Mouse (Mus musculus): ENCODE results near the gene Acad11. TPM values are rescaled to one million over a fixed set of nuclear protein-coding genes. Genes with fewer than 3 reads are reported as not detected.

Gene Acad11
- polyA plus RNA-seq (2014; fragmentation: Nextera tagmentation; extraction: Ambion mirVana): 10.3 and 11.6 TPM in 2 replicates

- peak within 1 kb of the TSS; percentile 88 for H3K4me2 ChIP-seq (ENCODE audit: low read depth, severe bottlenecking)
- peaks cover 7% of the 10 kb centered on the region; the same call in 1 of the 2 replicates for H3K4me1 ChIP-seq (ENCODE audit: control insufficient read depth, insufficient read depth, low read length)
- peaks cover 3% of the 10 kb centered on the region; the same call in 1 of the 2 replicates for H3K36me3 ChIP-seq (ENCODE audit: control insufficient read depth, insufficient read depth, low read length)
- peak within 1 kb of the TSS; percentile 96 for H3K4me3 ChIP-seq (ENCODE audit: low read depth, low read length)
- ATAC-seq (ENCODE audit: insufficient number of reproducible peaks, low FRiP score, low TSS enrichment, low read depth) (peak; percentile 95), DNase-seq (ENCODE audit: low spot score) (peak; percentile 89)
- H3K27me3 ChIP-seq (ENCODE audit: control insufficient read depth, insufficient read depth, low read length): no peaks in the 10 kb centered on the region
- no peaks in the 10 kb centered on the region for H3K9me3 ChIP-seq (ENCODE audit: control insufficient read depth, low read length)
- no peak within 1 kb of the TSS; the same call in 1 of the 2 replicates for H3K27ac ChIP-seq (replicated peaks; ENCODE audit: low read depth, low read length)
- peak within 1 kb of the TSS; percentile 59 for H3K9ac ChIP-seq (ENCODE audit: low read length)
- WGBS: 0% methylated on average over 29 of the region's 30 CpGs
These were observed at the start of gene Acad11 for GRCm38 (mm10) chr9:104063244-104063961. TSS of gene Acad11 (plus strand) at chr9:104063377.

DNA sequence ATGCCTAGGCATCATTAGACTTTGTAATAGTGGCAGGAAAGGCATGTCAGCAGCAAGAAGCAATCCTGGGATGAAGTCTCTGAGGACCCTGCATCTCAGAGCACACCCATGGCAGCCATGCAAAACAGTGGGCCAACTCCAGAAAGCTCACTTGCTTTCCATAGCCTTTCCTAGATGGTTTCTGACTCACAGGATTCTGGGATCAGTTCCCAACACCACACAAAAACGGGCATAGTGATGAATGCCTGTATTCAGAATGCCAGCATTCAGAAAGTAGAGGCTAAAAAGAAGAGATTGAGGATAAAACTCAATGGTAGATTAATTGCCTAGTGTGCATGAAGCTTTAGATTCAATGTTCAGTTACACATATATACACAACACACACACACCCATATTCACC is 48.7 kb upstream of the Acad11 start:
- H3K27ac ChIP-seq (replicated peaks; ENCODE audit: low read depth, low read length): no peak overlapping the region
- no peak overlapping the region for H3K9ac ChIP-seq (ENCODE audit: low read length)
- H3K9me3 ChIP-seq (ENCODE audit: control insufficient read depth, low read length): no peaks in the 10 kb centered on the region
- no peak overlapping the region for H3K4me3 ChIP-seq (ENCODE audit: low read depth, low read length)
- ATAC-seq (ENCODE audit: insufficient number of reproducible peaks, low FRiP score, low TSS enrichment, low read depth) (no peak), DNase-seq (ENCODE audit: low spot score) (no peak)
- H3K4me1 ChIP-seq (ENCODE audit: control insufficient read depth, insufficient read depth, low read length): no peaks in the 10 kb centered on the region
- WGBS: 69% methylated on average over 1 of the region's 1 CpGs
- H3K27me3 ChIP-seq (ENCODE audit: control insufficient read depth, insufficient read depth, low read length): no peaks in the 10 kb centered on the region
- H3K4me2 ChIP-seq (ENCODE audit: low read depth, severe bottlenecking): no peak overlapping the region
- H3K36me3 ChIP-seq (ENCODE audit: control insufficient read depth, insufficient read depth, low read length): no peaks in the 10 kb centered on the region

- Histone ChIP-seq H3K4me3 (ENCODE audit: low read depth, low read length) (no peak overlapping the region), H3K9ac (ENCODE audit: low read length) (no peak overlapping the region), H3K27me3 (ENCODE audit: control insufficient read depth, insufficient read depth, low read length) (no peaks in the 10 kb centered on the region), H3K27ac (replicated peaks; ENCODE audit: low read depth, low read length) (no peak overlapping the region), H3K4me2 (ENCODE audit: low read depth, severe bottlenecking) (no peak overlapping the region), H3K4me1 (ENCODE audit: control insufficient read depth, insufficient read depth, low read length) (no peaks in the 10 kb centered on the region), H3K9me3 (ENCODE audit: control insufficient read depth, low read length) (no peaks in the 10 kb centered on the region), H3K36me3 (ENCODE audit: control insufficient read depth, insufficient read depth, low read length) (no peaks in the 10 kb centered on the region)
- DNase-seq (ENCODE audit: low spot score) (no peak), ATAC-seq (ENCODE audit: insufficient number of reproducible peaks, low FRiP score, low TSS enrichment, low read depth) (no peak)
- WGBS: 93% methylated on average over 10 of the region's 10 CpGs
These were observed 42.2 kb upstream of the Acad11 start for GRCm38 (mm10) chr9:104021026-104021425.

GRCm38 (mm10) chr9:104027186-104027585 is 36.0 kb upstream of the Acad11 start:
- Histone ChIP-seq H3K4me1 (ENCODE audit: control insufficient read depth, insufficient read depth, low read length) (no peaks in the 10 kb centered on the region), H3K4me2 (ENCODE audit: low read depth, severe bottlenecking) (no peak overlapping the region), H3K27me3 (ENCODE audit: control insufficient read depth, insufficient read depth, low read length) (no peaks in the 10 kb centered on the region), H3K27ac (replicated peaks; ENCODE audit: low read depth, low read length) (no peak overlapping the region), H3K4me3 (ENCODE audit: low read depth, low read length) (no peak overlapping the region), H3K36me3 (ENCODE audit: control insufficient read depth, insufficient read depth, low read length) (peaks cover 5% of the 10 kb centered on the region; the same call in 1 of the 2 replicates), H3K9me3 (ENCODE audit: control insufficient read depth, low read length) (0 out of 2 replicates have a peak, but pooled peaks cover 2% of the 10 kb centered on the region), H3K9ac (ENCODE audit: low read length) (no peak overlapping the region)
- DNase-seq (ENCODE audit: low spot score) (no peak), ATAC-seq (ENCODE audit: insufficient number of reproducible peaks, low FRiP score, low TSS enrichment, low read depth) (no peak)
- WGBS: 96% methylated on average over 8 of the region's 8 CpGs

GRCm38 (mm10) chr9:104029861-104030260 is 33.3 kb upstream of the Acad11 start:
- Histone ChIP-seq H3K36me3 (ENCODE audit: control insufficient read depth, insufficient read depth, low read length) (peaks cover 5% of the 10 kb centered on the region; the same call in 1 of the 2 replicates), H3K27ac (replicated peaks; ENCODE audit: low read depth, low read length) (no peak overlapping the region), H3K4me1 (ENCODE audit: control insufficient read depth, insufficient read depth, low read length) (no peaks in the 10 kb centered on the region), H3K4me3 (ENCODE audit: low read depth, low read length) (no peak overlapping the region), H3K9me3 (ENCODE audit: control insufficient read depth, low read length) (0 out of 2 replicates have a peak, but pooled peaks cover 2% of the 10 kb centered on the region), H3K27me3 (ENCODE audit: control insufficient read depth, insufficient read depth, low read length) (no peaks in the 10 kb centered on the region), H3K4me2 (ENCODE audit: low read depth, severe bottlenecking) (no peak overlapping the region), H3K9ac (ENCODE audit: low read length) (no peak overlapping the region)
- 88% methylated on average over 11 of the region's 11 CpGs for WGBS
- no peak for DNase-seq (ENCODE audit: low spot score)
- ATAC-seq (ENCODE audit: insufficient number of reproducible peaks, low FRiP score, low TSS enrichment, low read depth): no peak

GRCm38 (mm10) chr9:104034231-104034630 is 28.9 kb upstream of the Acad11 start:
- H3K27me3 ChIP-seq (ENCODE audit: control insufficient read depth, insufficient read depth, low read length): no peaks in the 10 kb centered on the region
- H3K4me2 ChIP-seq (ENCODE audit: low read depth, severe bottlenecking): no peak overlapping the region
- H3K4me3 ChIP-seq (ENCODE audit: low read depth, low read length): no peak overlapping the region
- DNase-seq (ENCODE audit: low spot score) (no peak), ATAC-seq (ENCODE audit: insufficient number of reproducible peaks, low FRiP score, low TSS enrichment, low read depth) (no peak)
- no peaks in the 10 kb centered on the region for H3K36me3 ChIP-seq (ENCODE audit: control insufficient read depth, insufficient read depth, low read length)
- no peak overlapping the region for H3K9ac ChIP-seq (ENCODE audit: low read length)
- no peaks in the 10 kb centered on the region for H3K9me3 ChIP-seq (ENCODE audit: control insufficient read depth, low read length)
- 85% methylated on average over 8 of the region's 8 CpGs for WGBS
- no peaks in the 10 kb centered on the region for H3K4me1 ChIP-seq (ENCODE audit: control insufficient read depth, insufficient read depth, low read length)
- no peak overlapping the region for H3K27ac ChIP-seq (replicated peaks; ENCODE audit: low read depth, low read length)

DNA sequence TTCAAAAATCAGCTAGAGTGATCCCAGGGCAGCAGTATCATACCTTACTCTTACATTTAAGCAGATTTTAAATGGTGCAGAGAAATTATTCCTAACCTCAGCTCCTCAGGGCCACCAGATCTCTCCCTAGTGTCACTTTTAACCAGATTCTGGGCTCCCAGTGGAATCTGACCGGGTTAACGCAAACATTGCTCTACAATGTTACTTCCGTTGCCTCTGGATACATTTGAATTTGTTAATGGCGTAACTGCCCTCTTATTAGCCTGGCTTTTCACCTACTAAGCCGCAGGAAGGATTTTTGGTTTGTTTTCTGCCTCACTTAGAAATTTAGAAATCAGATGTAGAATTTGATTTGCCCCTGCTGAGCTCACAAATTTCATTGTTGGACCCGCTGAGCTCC is 28.5 kb upstream of the Acad11 start:
- ATAC-seq (ENCODE audit: insufficient number of reproducible peaks, low FRiP score, low TSS enrichment, low read depth) (no peak), DNase-seq (ENCODE audit: low spot score) (no peak)
- 73% methylated on average over 6 of the region's 6 CpGs for WGBS
- Histone ChIP-seq H3K9me3 (ENCODE audit: control insufficient read depth, low read length) (no peaks in the 10 kb centered on the region), H3K4me1 (ENCODE audit: control insufficient read depth, insufficient read depth, low read length) (no peaks in the 10 kb centered on the region), H3K36me3 (ENCODE audit: control insufficient read depth, insufficient read depth, low read length) (no peaks in the 10 kb centered on the region), H3K4me2 (ENCODE audit: low read depth, severe bottlenecking) (no peak overlapping the region), H3K27ac (replicated peaks; ENCODE audit: low read depth, low read length) (no peak overlapping the region), H3K27me3 (ENCODE audit: control insufficient read depth, insufficient read depth, low read length) (no peaks in the 10 kb centered on the region), H3K4me3 (ENCODE audit: low read depth, low read length) (no peak overlapping the region), H3K9ac (ENCODE audit: low read length) (no peak overlapping the region)

DNA sequence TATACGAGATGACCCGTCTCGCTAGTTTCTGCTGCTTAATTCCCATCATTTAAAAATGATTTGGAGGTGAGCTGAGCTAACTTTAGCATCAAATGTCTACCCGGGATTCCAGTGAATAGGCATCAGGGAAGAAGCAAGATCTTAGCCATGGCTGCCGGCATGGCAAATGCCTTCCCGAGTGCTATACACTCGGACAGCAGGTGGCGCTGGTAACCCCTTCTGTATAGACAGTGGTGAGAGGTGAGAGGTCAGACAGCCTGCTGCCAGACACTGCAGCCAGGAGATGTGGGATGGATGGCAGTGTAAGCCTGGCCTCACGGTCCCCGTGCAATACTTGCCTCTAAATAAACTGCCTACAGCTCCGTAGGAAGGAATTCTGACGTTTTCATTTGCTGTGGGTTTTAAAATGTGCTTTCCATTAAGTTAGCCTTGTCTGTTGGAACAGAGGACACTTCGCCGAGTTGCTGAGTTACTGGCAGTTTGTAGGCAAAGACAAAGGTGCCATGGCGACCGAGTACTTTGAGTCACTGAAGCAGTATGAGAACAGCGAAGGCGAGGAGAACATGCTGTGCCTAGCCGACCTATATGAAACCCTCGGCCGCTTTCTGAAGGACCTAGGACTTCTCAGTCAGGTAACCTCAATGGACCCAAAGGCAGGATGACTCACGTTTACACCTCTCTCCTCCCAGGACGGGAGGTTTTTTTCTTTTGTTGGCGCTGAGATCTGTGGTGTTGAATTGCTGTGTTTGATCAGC is 27.7 kb upstream of the Acad11 start:
- Histone ChIP-seq H3K36me3 (ENCODE audit: control insufficient read depth, insufficient read depth, low read length) (no peaks in the 10 kb centered on the region), H3K9me3 (ENCODE audit: control insufficient read depth, low read length) (no peaks in the 10 kb centered on the region), H3K27ac (replicated peaks; ENCODE audit: low read depth, low read length) (no peak overlapping the region), H3K9ac (ENCODE audit: low read length) (no peak overlapping the region), H3K4me2 (ENCODE audit: low read depth, severe bottlenecking) (no peak overlapping the region), H3K4me1 (ENCODE audit: control insufficient read depth, insufficient read depth, low read length) (no peaks in the 10 kb centered on the region), H3K4me3 (ENCODE audit: low read depth, low read length) (no peak overlapping the region), H3K27me3 (ENCODE audit: control insufficient read depth, insufficient read depth, low read length) (no peaks in the 10 kb centered on the region)
- peak; percentile 87 for DNase-seq (ENCODE audit: low spot score)
- 48% methylated on average over 24 of the region's 24 CpGs for WGBS
- peak; percentile 62; the same call in 1 of the 2 replicates for ATAC-seq (ENCODE audit: insufficient number of reproducible peaks, low FRiP score, low TSS enrichment, low read depth)

All from limb, embryonic 11.5 days (tissue).